Mouse (Mus musculus) layer of hippocampus, postnatal 10 days (tissue): ENCODE measurements around the gene Zfp982. TPM values are rescaled to one million over a fixed set of nuclear protein-coding genes. Genes with fewer than 3 reads are reported as not detected.
"Not testable (repeated sequence)": the region's sequence is repeated elsewhere in the genome, so short reads cannot be mapped to it uniquely, and the experiment has no call there.

Source experiments
- DNase-seq, 2 experiments: peaks; one replicate each; pipeline ENCODE4 v3.0.0; 2021; ENCODE audit warnings: low spot score in 2 of 2
- total RNA-seq, 2 experiments: library from RNA; stranded (reverse); gene quantifications; 2 replicates each; pipeline ENCODE4 v1.2.3; 2021

Gene Zfp982
- total RNA-seq, 2 experiments from 2014 or later = 4.1 to 6.1 TPM

DNA sequence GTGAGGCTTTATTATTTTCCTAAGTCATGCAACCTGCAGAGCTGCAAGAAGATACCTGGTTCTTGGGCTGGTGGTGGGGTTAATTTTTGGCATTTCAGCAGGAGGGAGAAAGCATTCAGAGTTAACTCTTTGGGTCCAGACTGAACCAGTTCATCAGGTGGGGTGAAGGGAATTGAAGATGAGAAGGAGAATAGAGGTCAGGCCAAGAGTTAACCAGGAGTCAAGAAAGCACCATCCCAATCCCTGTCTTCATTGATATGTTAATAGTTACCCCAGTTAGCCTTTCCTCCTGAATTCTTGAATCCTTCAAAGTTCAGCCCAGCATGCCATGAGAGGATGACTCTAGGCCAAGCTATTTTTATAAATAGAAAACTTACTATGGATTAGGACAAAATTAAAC lies 65.8 kb downstream of the Zfp982 start:
- DNase-seq = not testable (repeated sequence)

DNA sequence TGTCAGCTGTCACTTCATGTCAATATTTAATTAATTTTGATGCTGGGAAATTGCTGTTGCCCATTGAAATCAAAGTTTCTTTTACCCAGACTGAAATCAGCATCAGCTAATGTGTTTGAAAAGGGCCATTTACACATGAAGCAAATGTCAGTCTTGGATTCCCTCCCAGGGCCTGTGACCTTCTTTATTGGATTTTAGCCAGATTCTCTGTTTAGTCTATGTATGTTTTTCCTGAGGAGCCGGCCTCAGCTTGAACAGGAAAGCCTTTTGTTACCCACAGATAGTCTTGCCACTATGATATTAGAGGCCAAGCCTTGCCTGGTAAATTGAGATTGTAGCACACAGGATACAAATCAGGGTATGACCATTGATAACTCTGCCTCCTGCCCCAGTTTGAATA lies 66.9 kb downstream of the Zfp982 start:
- not testable (repeated sequence) for DNase-seq

Other genes starting within 250 kb of the Zfp982 start
- under 1 TPM in 1 of 2 experiments, not detected in 1; 0.25 TPM for gene Zfp988, start 186.7 kb upstream of the Zfp982 start, total RNA-seq
- gene Zfp978, start 131.1 kb upstream of the Zfp982 start, total RNA-seq = not detected
- under 1 TPM; 0.38 to 0.48 TPM for gene Gm16503, start 47.8 kb downstream of the Zfp982 start, total RNA-seq
- not detected for gene Zfp985, start 60.9 kb downstream of the Zfp982 start, total RNA-seq
- gene Zfp979, start 150.1 kb downstream of the Zfp982 start, total RNA-seq = under 1 TPM; 0.62 to 0.78 TPM
- not detected for gene Zfp534, start 210.1 kb downstream of the Zfp982 start, total RNA-seq